Mouse (Mus musculus): ENCODE results near the gene Ubr2. TPM values are rescaled to one million over a fixed set of nuclear protein-coding genes. Genes with fewer than 3 reads are reported as not detected.

The Ubr2 gene
- polyA plus RNA-seq, 1 experiment = 39.3 TPM

DNA sequence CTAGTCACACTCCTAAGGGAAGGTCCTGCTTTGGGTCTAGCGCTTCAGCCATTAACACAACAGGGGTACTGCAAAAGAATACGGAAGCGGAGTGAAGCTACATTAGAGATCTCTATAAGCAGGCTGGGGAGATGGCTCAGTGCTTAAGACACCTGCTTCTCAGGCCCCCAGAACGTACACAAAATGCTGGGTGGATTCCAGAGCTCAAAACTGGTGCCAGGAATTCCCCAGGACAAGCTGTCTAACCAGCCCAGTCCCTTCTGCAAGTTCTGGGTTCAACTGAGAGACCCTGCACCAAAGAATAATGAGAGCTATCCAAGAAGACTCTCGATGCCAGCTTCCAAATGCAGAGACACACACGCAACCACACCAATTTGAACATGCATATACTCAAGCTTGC is 128.6 kb downstream of the Ubr2 start:
- H3K4me3 ChIP-seq (ENCODE audit: low read depth, low read length) = no peak overlapping the region
- no peak overlapping the region for H3K9ac ChIP-seq (ENCODE audit: low read depth, poor library complexity, severe bottlenecking)
- H3K27me3 ChIP-seq (ENCODE audit: control insufficient read depth, insufficient read depth, low read length, poor library complexity, severe bottlenecking) = no peaks in the 10 kb centered on the region
- H3K9me3 ChIP-seq (replicated peaks; ENCODE audit: control insufficient read depth, insufficient read depth, low read length, poor library complexity, severe bottlenecking) = no peaks in the 10 kb centered on the region
- TF ChIP-seq CTCF (IDR thresholded peaks at IDR 0.05; ENCODE audit: low read depth, low read length) (no peak), EP300 (IDR thresholded peaks at IDR 0.05; ENCODE audit: insufficient read depth, low read depth, low read length) (no peak), POLR2A (IDR thresholded peaks at IDR 0.05; ENCODE audit: insufficient read depth, low read length) (no peak)
- H3K27ac ChIP-seq (ENCODE audit: insufficient read depth, low read length) = no peak overlapping the region
- no peaks in the 10 kb centered on the region for H3K36me3 ChIP-seq (ENCODE audit: control insufficient read depth, insufficient read depth, low read length, poor library complexity, severe bottlenecking)
- peaks cover 6% of the 10 kb centered on the region for H3K4me1 ChIP-seq (ENCODE audit: control insufficient read depth, insufficient read depth, low read length)

DNA sequence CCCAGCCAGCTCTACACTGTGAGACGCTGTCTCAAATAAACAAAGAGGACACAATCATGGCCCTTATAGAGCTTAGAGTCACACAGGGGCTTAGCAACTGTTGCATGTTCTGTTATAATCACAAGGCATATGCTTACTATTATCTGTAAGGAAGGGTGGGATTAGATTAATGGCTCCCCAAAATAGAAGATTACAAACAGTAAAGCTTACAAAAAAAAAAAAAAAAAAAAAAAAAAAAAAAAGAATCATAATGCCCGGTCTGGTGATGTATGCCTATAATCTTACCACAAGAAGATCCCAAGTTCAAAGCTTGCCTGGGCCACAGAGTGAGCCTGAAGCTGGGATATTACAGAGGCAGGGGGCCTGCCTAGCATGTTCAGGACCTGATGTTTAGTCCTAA is 130.0 kb downstream of the Ubr2 start:
- Histone ChIP-seq H3K36me3 (ENCODE audit: control insufficient read depth, insufficient read depth, low read length, poor library complexity, severe bottlenecking) (no peaks in the 10 kb centered on the region), H3K27ac (ENCODE audit: insufficient read depth, low read length) (no peak overlapping the region), H3K9me3 (replicated peaks; ENCODE audit: control insufficient read depth, insufficient read depth, low read length, poor library complexity, severe bottlenecking) (no peaks in the 10 kb centered on the region), H3K4me1 (ENCODE audit: control insufficient read depth, insufficient read depth, low read length) (peaks cover 4% of the 10 kb centered on the region), H3K9ac (ENCODE audit: low read depth, poor library complexity, severe bottlenecking) (no peak overlapping the region), H3K4me3 (ENCODE audit: low read depth, low read length) (no peak overlapping the region), H3K27me3 (ENCODE audit: control insufficient read depth, insufficient read depth, low read length, poor library complexity, severe bottlenecking) (no peaks in the 10 kb centered on the region)
- TF ChIP-seq POLR2A (IDR thresholded peaks at IDR 0.05; ENCODE audit: insufficient read depth, low read length) = no peak
- no peak for TF ChIP-seq EP300 (IDR thresholded peaks at IDR 0.05; ENCODE audit: insufficient read depth, low read depth, low read length)
- no peak for TF ChIP-seq CTCF (IDR thresholded peaks at IDR 0.05; ENCODE audit: low read depth, low read length)

DNA sequence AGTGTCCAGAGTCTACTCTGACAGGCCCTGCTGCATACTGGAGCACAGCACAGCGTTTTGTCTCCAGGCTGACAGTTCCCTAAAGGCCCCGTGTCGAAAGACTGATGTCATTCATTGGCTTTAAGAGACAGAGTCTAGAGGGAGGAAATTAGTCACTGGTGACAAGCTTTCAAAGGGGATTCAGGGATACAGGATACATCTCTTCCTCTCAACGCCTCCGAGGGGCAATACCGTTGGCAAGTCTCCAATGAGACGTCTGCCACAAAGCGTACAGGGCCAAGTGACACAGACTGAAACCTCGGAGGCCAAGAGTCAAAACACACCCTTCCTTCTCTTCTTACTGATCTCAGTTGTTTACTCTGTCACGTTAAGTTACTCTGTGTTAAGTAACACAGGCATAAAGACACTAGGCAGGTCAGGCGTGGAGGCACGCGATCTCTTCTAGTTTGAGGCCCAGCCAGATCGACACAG is 130.5 kb downstream of the Ubr2 start:
- Histone ChIP-seq H3K27ac (ENCODE audit: insufficient read depth, low read length) (no peak overlapping the region), H3K9me3 (replicated peaks; ENCODE audit: control insufficient read depth, insufficient read depth, low read length, poor library complexity, severe bottlenecking) (no peaks in the 10 kb centered on the region), H3K36me3 (ENCODE audit: control insufficient read depth, insufficient read depth, low read length, poor library complexity, severe bottlenecking) (no peaks in the 10 kb centered on the region), H3K27me3 (ENCODE audit: control insufficient read depth, insufficient read depth, low read length, poor library complexity, severe bottlenecking) (no peaks in the 10 kb centered on the region), H3K9ac (ENCODE audit: low read depth, poor library complexity, severe bottlenecking) (no peak overlapping the region), H3K4me1 (ENCODE audit: control insufficient read depth, insufficient read depth, low read length) (peaks cover 4% of the 10 kb centered on the region), H3K4me3 (ENCODE audit: low read depth, low read length) (no peak overlapping the region)
- TF ChIP-seq EP300 (IDR thresholded peaks at IDR 0.05; ENCODE audit: insufficient read depth, low read depth, low read length) = no peak
- TF ChIP-seq CTCF (IDR thresholded peaks at IDR 0.05; ENCODE audit: low read depth, low read length) = no peak
- TF ChIP-seq POLR2A (IDR thresholded peaks at IDR 0.05; ENCODE audit: insufficient read depth, low read length) = no peak

Other genes with a start within 250 kb of the Ubr2 start
- 1.1 and 1.7 TPM in 2 replicates for gene Ptcra, start 246.8 kb downstream of the Ubr2 start, polyA plus RNA-seq (2011; ENCODE audit: insufficient read depth, insufficient read length, low read depth, missing spikeins)
- 6.7 and 7.2 TPM in 2 replicates for gene 2310039H08Rik, start 237.9 kb downstream of the Ubr2 start, polyA plus RNA-seq (2011; ENCODE audit: insufficient read depth, insufficient read length, low read depth, missing spikeins)
- gene Rpl7l1, start 227.9 kb downstream of the Ubr2 start, polyA plus RNA-seq (2011; ENCODE audit: insufficient read depth, insufficient read length, low read depth, missing spikeins) = 167 and 196 TPM in 2 replicates
- gene Bicral, start 152.1 kb downstream of the Ubr2 start, polyA plus RNA-seq (2011; ENCODE audit: insufficient read depth, insufficient read length, low read depth, missing spikeins) = 24.2 and 26.7 TPM in 2 replicates
- gene Tbcc, start 119.9 kb downstream of the Ubr2 start, polyA plus RNA-seq (2011; ENCODE audit: insufficient read depth, insufficient read length, low read depth, missing spikeins) = 10.6 and 10.8 TPM in 2 replicates
- not detected in 2 replicates for gene Prph2, start 100.1 kb downstream of the Ubr2 start, polyA plus RNA-seq (2011; ENCODE audit: insufficient read depth, insufficient read length, low read depth, missing spikeins)